Mouse (Mus musculus) ovary, postnatal 36 days (tissue): ENCODE data around the gene Bach1.

Experiments used
- DNase-seq: peaks from one replicate; pipeline ENCODE4 v3.0.0; 2022; ENCODE audit warnings: low spot score, mixed read lengths

Bach1 gene

GRCm38 (mm10) chr16:87737842-87738639 lies 39.3 kb downstream of the Bach1 start:
- DNase-seq: no peak

- DNase-seq: no peak
These were observed 42.4 kb downstream of the Bach1 start for GRCm38 (mm10) chr16:87741034-87741715.

GRCm38 (mm10) chr16:87743661-87744060 lies 44.9 kb downstream of the Bach1 start:
- DNase-seq: no peak

- no peak for DNase-seq
These were observed 45.6 kb downstream of the Bach1 start for GRCm38 (mm10) chr16:87744338-87744737.

- DNase-seq: no peak
These were observed 46.6 kb downstream of the Bach1 start for GRCm38 (mm10) chr16:87745192-87745945.

- peak; percentile 70 for DNase-seq
These were observed 48.0 kb downstream of the Bach1 start for GRCm38 (mm10) chr16:87746728-87747127.

- no peak for DNase-seq
These were observed 52.5 kb downstream of the Bach1 start for GRCm38 (mm10) chr16:87751243-87751642.

- no peak for DNase-seq
These were observed 53.7 kb downstream of the Bach1 start for GRCm38 (mm10) chr16:87752482-87752881.

- peak; percentile 44 for DNase-seq
These were observed 56.1 kb downstream of the Bach1 start for GRCm38 (mm10) chr16:87754858-87755257.

GRCm38 (mm10) chr16:87755915-87756314 lies 57.2 kb downstream of the Bach1 start:
- no peak for DNase-seq

- no peak for DNase-seq
These were observed 59.3 kb downstream of the Bach1 start for GRCm38 (mm10) chr16:87758016-87758415.

- no peak for DNase-seq
These were observed 65.9 kb downstream of the Bach1 start for GRCm38 (mm10) chr16:87764668-87765109.

- DNase-seq: no peak
These were observed 67.2 kb downstream of the Bach1 start for GRCm38 (mm10) chr16:87765984-87766383.

- no peak for DNase-seq
These were observed 71.8 kb downstream of the Bach1 start for GRCm38 (mm10) chr16:87770576-87770975.

- no peak for DNase-seq
These were observed 73.2 kb downstream of the Bach1 start for GRCm38 (mm10) chr16:87771926-87772325.

GRCm38 (mm10) chr16:87774398-87774797 lies 75.7 kb downstream of the Bach1 start:
- no peak for DNase-seq

GRCm38 (mm10) chr16:87777373-87777772 lies 78.6 kb downstream of the Bach1 start:
- DNase-seq: no peak

GRCm38 (mm10) chr16:87781637-87782036 lies 82.9 kb downstream of the Bach1 start:
- no peak for DNase-seq
